Mouse (Mus musculus) lung, adult 2 months (tissue): ENCODE data around the gene Trappc2l.

Source experiments
- CTCF ChIP-seq: fragments of 200-500 bp; IDR thresholded peaks from 2 replicates; pipeline ENCODE4 v1.5.1; 2011; ENCODE audit warnings: mild to moderate bottlenecking, low read length, control low read depth; ENCODE audit not compliant: insufficient read depth
- POLR2A ChIP-seq: fragments of 200-500 bp; IDR thresholded peaks from 2 replicates; pipeline ENCODE4 v1.6.1; 2011; ENCODE audit warnings: low read depth, mild to moderate bottlenecking, control low read depth, low read length, borderline replicate concordance; ENCODE audit errors: extremely low read depth

DNA sequence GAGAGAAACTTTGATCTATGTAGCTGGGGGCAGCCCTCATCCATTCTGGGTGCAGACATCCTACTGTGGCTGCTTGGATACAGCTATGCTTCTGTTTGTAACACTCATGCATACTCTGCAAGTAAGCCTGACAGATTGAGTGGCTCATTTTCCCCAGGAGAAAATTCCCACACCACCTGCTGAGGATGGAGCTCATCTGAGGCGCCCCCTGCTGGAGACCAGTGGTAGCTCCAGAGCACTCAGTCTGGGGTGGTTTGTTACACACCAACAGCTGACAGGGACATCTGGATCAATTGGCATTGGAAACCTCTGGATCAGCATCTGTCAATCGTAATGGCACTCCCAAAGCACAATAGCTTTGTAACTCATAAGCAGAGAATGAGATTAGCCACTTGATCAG is 48.6 kb downstream of the Trappc2l start:
- TF ChIP-seq POLR2A, result no peak
- TF ChIP-seq CTCF, result peak; percentile 56
